Mouse (Mus musculus): ENCODE data around the gene Zcchc13.

GRCm38 (mm10) chrX:103602553-103602952 is 27.8 kb upstream of the Zcchc13 start:
- TF ChIP-seq POLR2A (IDR thresholded peaks at IDR 0.05; ENCODE audit: borderline replicate concordance, low read depth, low read length) = no peak
- no peak for TF ChIP-seq CTCF (IDR thresholded peaks at IDR 0.05; ENCODE audit: low read depth, low read length)
